Mouse (Mus musculus) urinary bladder, postnatal 4 days (tissue): ENCODE results near the gene Uqcr10.
A peak's percentile ranks its signal among the peaks of the same experiment; 100 is the strongest.
"Not testable (repeated sequence)": the region's sequence is repeated elsewhere in the genome, so short reads cannot be mapped to it uniquely, and the experiment has no call there.

Experiments used
- DNase-seq, 2 experiments: peaks; one replicate each; pipeline ENCODE4 v3.0.0; 2021 to 2022; ENCODE audit warnings: low spot score in 2 of 2

Gene Uqcr10

GRCm38 (mm10) chr11:4715596-4715995, 11.5 kb upstream of the Uqcr10 start:
- no peak for DNase-seq

- no peak for DNase-seq
These were observed 10.6 kb upstream of the Uqcr10 start for GRCm38 (mm10) chr11:4714727-4715126.

- DNase-seq: no peak
These were observed 8.7 kb upstream of the Uqcr10 start for GRCm38 (mm10) chr11:4712822-4713221.

GRCm38 (mm10) chr11:4710188-4710587, 6.0 kb upstream of the Uqcr10 start:
- DNase-seq: not testable (repeated sequence)

GRCm38 (mm10) chr11:4705178-4705577, 1.0 kb upstream of the Uqcr10 start:
- no peak for DNase-seq

GRCm38 (mm10) chr11:4703688-4704071, 462 bp downstream of the Uqcr10 start:
- DNase-seq: no peak

GRCm38 (mm10) chr11:4700726-4701125, 3.4 kb downstream of the Uqcr10 start:
- no peak for DNase-seq

- peak; percentile 57 to 80 for DNase-seq
These were observed 6.8 kb downstream of the Uqcr10 start for GRCm38 (mm10) chr11:4697043-4697983.

- DNase-seq: no peak
These were observed 12.0 kb downstream of the Uqcr10 start for GRCm38 (mm10) chr11:4692162-4692561.

GRCm38 (mm10) chr11:4691213-4691612, 12.9 kb downstream of the Uqcr10 start:
- DNase-seq: no peak

GRCm38 (mm10) chr11:4690353-4690752, 13.8 kb downstream of the Uqcr10 start:
- no peak for DNase-seq

GRCm38 (mm10) chr11:4688632-4689380, 15.3 kb downstream of the Uqcr10 start:
- DNase-seq: no peak

- no peak for DNase-seq
These were observed 16.3 kb downstream of the Uqcr10 start for GRCm38 (mm10) chr11:4687874-4688273.

- DNase-seq: no peak
These were observed 17.1 kb downstream of the Uqcr10 start for GRCm38 (mm10) chr11:4687027-4687426.

- DNase-seq: no peak
These were observed 18.6 kb downstream of the Uqcr10 start for GRCm38 (mm10) chr11:4685510-4685909.

GRCm38 (mm10) chr11:4685071-4685470, 19.1 kb downstream of the Uqcr10 start:
- no peak for DNase-seq

GRCm38 (mm10) chr11:4684186-4684585, 20.0 kb downstream of the Uqcr10 start:
- DNase-seq: no peak

- no peak for DNase-seq
These were observed 20.6 kb downstream of the Uqcr10 start for GRCm38 (mm10) chr11:4683516-4683915.

- no peak for DNase-seq
These were observed 24.0 kb downstream of the Uqcr10 start for GRCm38 (mm10) chr11:4680126-4680525.

GRCm38 (mm10) chr11:4679441-4679832, 24.7 kb downstream of the Uqcr10 start:
- no peak for DNase-seq

GRCm38 (mm10) chr11:4678700-4679440, 25.3 kb downstream of the Uqcr10 start:
- no peak for DNase-seq

GRCm38 (mm10) chr11:4677250-4677872, 26.8 kb downstream of the Uqcr10 start:
- DNase-seq: no peak
